34 mouse cellular contexts compared by ENCODE assay signal in genomic region chr7:46934788-46935187, GRCm38 (mm10). TPM values are rescaled to one million over a fixed set of nuclear protein-coding genes. Genes with fewer than 3 reads are reported as not detected.
DNase-seq lines count a peak whose midpoint lies in the region; ATAC-seq lines count a peak whose summit lies in the region.
"Had no signal": no experiment of that assay in that cellular context is flagged by ENCODE, and none has a peak within 500 bp of the region (broad histone marks: within the 10 kb centered on the region; RNA-seq: fewer than 3 reads in every experiment).

No protein-coding gene starts in this region.

- no peaks in the 10 kb centered on the region for H3K4me1 ChIP-seq in kidney, embryonic 16.5 days (ENCODE audit: insufficient read depth, low read length)
- no peaks in the 10 kb centered on the region for H3K4me1 ChIP-seq in lung, embryonic 15.5 days
- H3K4me1 ChIP-seq: forebrain, embryonic 13.5 days; heart, embryonic 15.5 days; hindbrain, embryonic 13.5 days; liver, embryonic 12.5 days; midbrain, embryonic 15.5 days; stomach, embryonic 15.5 days had no signal

- no peak for ATAC-seq in kidney, embryonic 16.5 days (ENCODE audit: low FRiP score, low TSS enrichment)
- ATAC-seq in lung, embryonic 15.5 days (ENCODE audit: borderline replicate concordance, extremely low read depth, low FRiP score, low TSS enrichment), result no peak
- peak; percentile 71 for ATAC-seq in common myeloid progenitor, adult 5-6 weeks (replicated peaks; ENCODE audit: low read depth, poor library complexity, severe bottlenecking)
- no peak for ATAC-seq in monocyte, adult 5-6 weeks (replicated peaks; ENCODE audit: insufficient number of reproducible peaks, low FRiP score, low TSS enrichment, poor library complexity, severe bottlenecking)
- ATAC-seq: activated CD4-positive, CD25-positive, alpha-beta regulatory T cell, adult 4 months; forebrain, embryonic 13.5 days; intestine, embryonic 16.5 days; liver, embryonic 12.5 days; midbrain, embryonic 15.5 days had no signal

- no peak overlapping the region for H3K4me3 ChIP-seq in kidney, embryonic 16.5 days (ENCODE audit: low read length)
- no peak overlapping the region for H3K4me3 ChIP-seq in lung, embryonic 15.5 days
- H3K4me3 ChIP-seq: forebrain, embryonic 13.5 days; heart, embryonic 15.5 days; hindbrain, embryonic 13.5 days; layer of hippocampus, adult 2 months; liver, embryonic 12.5 days; midbrain, embryonic 15.5 days; stomach, embryonic 15.5 days had no signal

- H3K27ac ChIP-seq in kidney, embryonic 16.5 days (ENCODE audit: low read length), result no peak overlapping the region
- H3K27ac ChIP-seq in lung, embryonic 15.5 days, result 0 out of 2 replicates have a peak overlapping the region, but pooled peaks have one; percentile 5
- H3K27ac ChIP-seq: forebrain, embryonic 13.5 days; heart, embryonic 15.5 days; hindbrain, embryonic 13.5 days; layer of hippocampus, adult 2 months; liver, embryonic 12.5 days; midbrain, embryonic 15.5 days; stomach, embryonic 15.5 days had no signal

- peaks cover 24% of the 10 kb centered on the region for H3K36me3 ChIP-seq in kidney, embryonic 16.5 days (ENCODE audit: insufficient read depth, low read length)
- peaks cover 56% of the 10 kb centered on the region for H3K36me3 ChIP-seq in lung, embryonic 15.5 days

- H3K9ac ChIP-seq in kidney, embryonic 16.5 days (replicated peaks; ENCODE audit: low read length), result no peak overlapping the region
- H3K9ac ChIP-seq in lung, embryonic 15.5 days, result no peak overlapping the region
- H3K9ac ChIP-seq: forebrain, embryonic 13.5 days; heart, embryonic 15.5 days; hindbrain, embryonic 13.5 days; liver, embryonic 12.5 days; midbrain, embryonic 15.5 days; stomach, embryonic 15.5 days had no signal

- no peaks in the 10 kb centered on the region for H3K9me3 ChIP-seq in kidney, embryonic 16.5 days (ENCODE audit: low read length)
- H3K9me3 ChIP-seq in lung, embryonic 15.5 days, result no peaks in the 10 kb centered on the region
- H3K9me3 ChIP-seq: forebrain, embryonic 13.5 days; heart, embryonic 15.5 days; hindbrain, embryonic 13.5 days; liver, embryonic 12.5 days; midbrain, embryonic 15.5 days; stomach, embryonic 15.5 days had no signal

- no peaks in the 10 kb centered on the region for H3K27me3 ChIP-seq in kidney, embryonic 16.5 days (ENCODE audit: insufficient read depth, low read length)
- H3K27me3 ChIP-seq in lung, embryonic 15.5 days, result no peaks in the 10 kb centered on the region
- H3K27me3 ChIP-seq: forebrain, embryonic 13.5 days; heart, embryonic 15.5 days; hindbrain, embryonic 13.5 days; liver, embryonic 12.5 days; midbrain, embryonic 15.5 days; stomach, embryonic 15.5 days had no signal

- no peak overlapping the region for H3K4me2 ChIP-seq in kidney, embryonic 16.5 days (replicated peaks; ENCODE audit: low read depth, low read length)
- H3K4me2 ChIP-seq in lung, embryonic 15.5 days, result no peak overlapping the region
- H3K4me2 ChIP-seq: forebrain, embryonic 13.5 days; heart, embryonic 15.5 days; hindbrain, embryonic 13.5 days; liver, embryonic 12.5 days; midbrain, embryonic 15.5 days; stomach, embryonic 15.5 days had no signal

- 59% methylated on average over 8 of the region's 8 CpGs for WGBS in kidney, embryonic 16.5 days
- WGBS in lung, embryonic 15.5 days, result 76% methylated on average over 8 of the region's 8 CpGs

- peak; percentile 41 for DNase-seq in kidney, postnatal 10 days
- no peak for DNase-seq in lung, adult 18-20 months
- peak; percentile 18 for DNase-seq in lung, postnatal 14 days
- DNase-seq: adrenal gland, adult 2 months; adrenal gland, postnatal 36 days; B cell, adult 2 months; cerebellum, adult 2 months; cerebellum, postnatal 25 days; gastrocnemius, postnatal 10 days; heart, postnatal 36 days; kidney, postnatal 25 days; right cerebral cortex, postnatal 25 days had no signal

RNA-seq across cellular contexts. Expression of gene Tsg101, which starts 15.0 kb away (rescaled TPM):
- 163 and 179 TPM in 2 replicates for polyA plus RNA-seq in kidney, embryonic 16.5 days (2015; fragmentation: Nextera tagmentation; extraction: Ambion mirVana)
- 157 and 163 TPM in 2 replicates for polyA plus RNA-seq in lung, embryonic 15.5 days (2015; fragmentation: Nextera tagmentation; extraction: Ambion mirVana)
- total RNA-seq in common myeloid progenitor, adult 5-6 weeks (2017), result 42.0 and 46.4 TPM in 2 replicates
- total RNA-seq in monocyte, adult 5-6 weeks (2017), result 27.2 to 80.4 TPM (median 57.3 TPM) in 3 replicates

RNA-seq across cellular contexts. Expression of gene Uevld, which starts 23.5 kb away (rescaled TPM):
- 11.0 and 12.8 TPM in 2 replicates for polyA plus RNA-seq in kidney, embryonic 16.5 days (2015; fragmentation: Nextera tagmentation; extraction: Ambion mirVana)
- 12.1 and 13.1 TPM in 2 replicates for polyA plus RNA-seq in lung, embryonic 15.5 days (2015; fragmentation: Nextera tagmentation; extraction: Ambion mirVana)
- 12.7 and 14.1 TPM in 2 replicates for total RNA-seq in common myeloid progenitor, adult 5-6 weeks (2017)
- total RNA-seq in monocyte, adult 5-6 weeks (2017), result 4.8 to 9.9 TPM (median 6.4 TPM) in 3 replicates

RNA-seq across cellular contexts. Expression of gene Gm9999, which starts 48.6 kb away (rescaled TPM):
- polyA plus RNA-seq in kidney, embryonic 16.5 days (2015; fragmentation: Nextera tagmentation; extraction: Ambion mirVana), result not detected in 2 replicates
- 0.62 TPM in 1 of 2 replicates, not detected in the other for polyA plus RNA-seq in lung, embryonic 15.5 days (2015; fragmentation: Nextera tagmentation; extraction: Ambion mirVana)
- total RNA-seq in common myeloid progenitor, adult 5-6 weeks (2017), result not detected in 2 replicates
- total RNA-seq in monocyte, adult 5-6 weeks (2017), result not detected in 3 replicates
- total RNA-seq: adrenal gland, adult 2 months; adrenal gland, postnatal 36 days; gastrocnemius, postnatal 10 days; heart, postnatal 36 days; layer of hippocampus, adult 2 months; layer of hippocampus, postnatal 14 days; left cerebral cortex, adult 8-10 months; left cerebral cortex, postnatal 36 days; neutrophil, adult 5-6 weeks had no signal
- polyA plus RNA-seq: activated CD4-positive, CD25-positive, alpha-beta regulatory T cell, adult 4 months; adrenal gland, adult 2 months; brain, embryonic 14.5 days; cerebellum, adult 2 months; embryonic facial prominence, embryonic 11.5 days; forebrain, embryonic 13.5 days; heart, embryonic 15.5 days; hindbrain, embryonic 13.5 days; intestine, embryonic 16.5 days; limb, embryonic 14.5 days; liver, embryonic 12.5 days; lung, embryonic 16.5 days; midbrain, embryonic 15.5 days; neural tube, embryonic 11.5 days; stomach, embryonic 15.5 days had no signal

Comparison
In these comparisons a context has a peak if more than half of its experiments do, and no peak if none do; other contexts are left out.
1. DNase-seq: peak in kidney, postnatal 10 days (single experiment) and lung, postnatal 14 days (single experiment); none in lung, adult 18-20 months (0 of 2).